Mouse (Mus musculus) ES-Bruce4 (cell line): ENCODE results near the gene Por. TPM values are rescaled to one million over a fixed set of nuclear protein-coding genes. Genes with fewer than 3 reads are reported as not detected.

Experiments used
- H3K27ac ChIP-seq: 2 replicates; pipeline ENCODE4 v1.5.1; 2012; ENCODE audit warnings: low read length, inconsistent platforms; ENCODE audit not compliant: insufficient read depth
- H3K27me3 ChIP-seq: 2 replicates; pipeline ENCODE4 v1.6.1; 2012; ENCODE audit warnings: mild to moderate bottlenecking, low read length, inconsistent platforms; ENCODE audit not compliant: control insufficient read depth, poor library complexity, insufficient read depth, severe bottlenecking
- H3K36me3 ChIP-seq: 2 replicates; pipeline ENCODE4 v1.6.1; 2012; ENCODE audit warnings: inconsistent platforms, mild to moderate bottlenecking, low read length, moderate library complexity; ENCODE audit not compliant: control insufficient read depth, poor library complexity, insufficient read depth, severe bottlenecking
- H3K4me1 ChIP-seq: one replicate; pipeline ENCODE4 v1.8.1; 2011; ENCODE audit warnings: low read length; ENCODE audit not compliant: control insufficient read depth, insufficient read depth
- H3K4me3 ChIP-seq: 2 replicates; pipeline ENCODE4 v1.5.1; 2011; ENCODE audit warnings: low read depth, mild to moderate bottlenecking, low read length
- H3K9ac ChIP-seq: 2 replicates; pipeline ENCODE4 v1.6.1; 2012; ENCODE audit warnings: low read depth, mild to moderate bottlenecking, inconsistent platforms; ENCODE audit not compliant: poor library complexity, severe bottlenecking
- H3K9me3 ChIP-seq: replicated peaks from 2 replicates; pipeline ENCODE4 v1.6.1; 2012; ENCODE audit warnings: mild to moderate bottlenecking, low read length, inconsistent platforms; ENCODE audit not compliant: control insufficient read depth, poor library complexity, insufficient read depth, severe bottlenecking
- CTCF ChIP-seq: IDR thresholded peaks from one replicate; pipeline ENCODE4 v1.8.1; 2011; ENCODE audit warnings: low read depth, low read length
- EP300 ChIP-seq: IDR thresholded peaks from 2 replicates; pipeline ENCODE4 v1.6.1; 2011; ENCODE audit warnings: low read depth, low read length; ENCODE audit not compliant: insufficient read depth
- POLR2A ChIP-seq: IDR thresholded peaks from one replicate; pipeline ENCODE4 v1.8.1; 2011; ENCODE audit warnings: low read length; ENCODE audit not compliant: insufficient read depth
- polyA plus RNA-seq: library from polyadenylated mRNA; stranded (reverse); fragments of >200 nt; gene quantifications from 2 replicates; pipeline ENCODE4 v1.2.4, GENCODE M21; 2011; ENCODE audit warnings: low read depth; ENCODE audit not compliant: missing spikeins, insufficient read depth, insufficient read length

Gene Por
- polyA plus RNA-seq, result 32.3 and 41.4 TPM in 2 replicates

- H3K9me3 ChIP-seq, result no peaks in the 10 kb centered on the region
- H3K4me1 ChIP-seq, result peaks cover 1% of the 10 kb centered on the region
- H3K27me3 ChIP-seq, result no peaks in the 10 kb centered on the region
- no peaks in the 10 kb centered on the region for H3K36me3 ChIP-seq
- peak within 1 kb of the TSS; percentile 30 for H3K4me3 ChIP-seq
- no peak for TF ChIP-seq EP300
- no peak for TF ChIP-seq POLR2A
- TF ChIP-seq CTCF, result no peak
- peak within 1 kb of the TSS; percentile 34; the same call in 1 of the 2 replicates for H3K27ac ChIP-seq
- H3K9ac ChIP-seq, result no peak within 1 kb of the TSS
Observed at GRCm38 (mm10) chr5:135669741-135670275, at the start of gene Por. Gene Por, plus strand, starts transcription at chr5:135670033.

GRCm38 (mm10) chr5:135620526-135620925, 49.3 kb upstream of the Por start:
- Histone ChIP-seq H3K4me3 (no peak overlapping the region), H3K27me3 (no peaks in the 10 kb centered on the region), H3K27ac (no peak overlapping the region), H3K9me3 (no peaks in the 10 kb centered on the region), H3K9ac (no peak overlapping the region), H3K4me1 (no peaks in the 10 kb centered on the region), H3K36me3 (no peaks in the 10 kb centered on the region)
- TF ChIP-seq CTCF (no peak), EP300 (no peak), POLR2A (no peak)

DNA sequence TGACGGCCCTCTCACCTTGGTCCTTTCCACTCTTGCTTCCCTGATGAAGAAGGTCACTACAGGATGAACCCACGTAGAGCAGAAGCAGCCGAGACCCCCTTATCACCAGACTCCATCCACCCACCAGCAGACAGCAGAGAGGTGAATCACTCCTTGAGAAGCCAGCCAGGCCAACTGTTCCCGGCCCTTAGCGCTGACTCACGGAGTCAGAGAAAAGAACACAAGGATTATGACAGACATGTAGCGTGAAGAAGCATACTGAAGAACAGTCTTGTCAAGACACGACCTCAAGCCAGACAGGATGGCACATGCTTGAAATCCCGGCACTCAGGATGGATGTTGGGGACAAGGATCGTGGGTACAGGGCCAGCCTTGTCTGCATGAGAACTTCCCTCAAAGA, 48.1 kb upstream of the Por start:
- Histone ChIP-seq H3K9ac (no peak overlapping the region), H3K36me3 (no peaks in the 10 kb centered on the region), H3K27ac (no peak overlapping the region), H3K4me3 (no peak overlapping the region), H3K27me3 (no peaks in the 10 kb centered on the region), H3K4me1 (no peaks in the 10 kb centered on the region), H3K9me3 (no peaks in the 10 kb centered on the region)
- TF ChIP-seq POLR2A (no peak), CTCF (no peak), EP300 (no peak)

GRCm38 (mm10) chr5:135623006-135623563, 46.7 kb upstream of the Por start:
- Histone ChIP-seq H3K9me3 (no peaks in the 10 kb centered on the region), H3K4me3 (no peak overlapping the region), H3K9ac (no peak overlapping the region), H3K27ac (no peak overlapping the region), H3K4me1 (no peaks in the 10 kb centered on the region), H3K36me3 (no peaks in the 10 kb centered on the region), H3K27me3 (no peaks in the 10 kb centered on the region)
- no peak for TF ChIP-seq EP300
- no peak for TF ChIP-seq CTCF
- no peak for TF ChIP-seq POLR2A

DNA sequence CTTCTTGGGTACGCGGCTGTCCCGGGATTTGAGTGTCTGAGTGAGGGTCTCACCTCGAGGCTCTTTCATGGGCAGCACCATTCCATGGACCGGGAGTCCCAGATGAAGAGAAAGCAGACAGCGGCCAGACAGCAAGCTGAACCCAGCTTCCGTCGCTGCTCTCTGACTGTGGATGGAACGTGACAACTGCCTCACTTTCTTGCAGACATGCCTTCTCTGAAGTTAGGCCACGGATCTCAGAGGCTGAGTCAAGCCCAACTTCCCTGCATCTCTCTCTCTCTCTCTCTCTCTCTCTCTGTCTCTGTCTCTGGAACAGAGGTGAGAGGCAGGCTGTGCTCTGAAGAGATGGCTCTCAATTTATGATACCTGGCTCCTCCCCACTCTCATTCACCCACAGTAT, 40.9 kb upstream of the Por start:
- no peaks in the 10 kb centered on the region for H3K4me1 ChIP-seq
- TF ChIP-seq CTCF (no peak), POLR2A (no peak), EP300 (no peak)
- H3K9me3 ChIP-seq, result no peaks in the 10 kb centered on the region
- no peaks in the 10 kb centered on the region for H3K36me3 ChIP-seq
- 0 out of 2 replicates have a peak overlapping the region, but pooled peaks have one; percentile 17 for H3K27ac ChIP-seq
- no peaks in the 10 kb centered on the region for H3K27me3 ChIP-seq
- no peak overlapping the region for H3K9ac ChIP-seq
- H3K4me3 ChIP-seq, result 0 out of 2 replicates have a peak overlapping the region, but pooled peaks have one; percentile 1

- TF ChIP-seq EP300, result no peak
- no peak for TF ChIP-seq CTCF
- H3K36me3 ChIP-seq, result no peaks in the 10 kb centered on the region
- H3K9ac ChIP-seq, result no peak overlapping the region
- no peaks in the 10 kb centered on the region for H3K27me3 ChIP-seq
- H3K9me3 ChIP-seq, result no peaks in the 10 kb centered on the region
- H3K4me3 ChIP-seq, result no peak overlapping the region
- H3K27ac ChIP-seq, result peak overlapping the region; percentile 57
- no peaks in the 10 kb centered on the region for H3K4me1 ChIP-seq
Observed at GRCm38 (mm10) chr5:135629401-135629800, 40.4 kb upstream of the Por start.
